Mouse (Mus musculus) adrenal gland (tissue): ENCODE results near the gene Thbs3.

Experiments used
- intact Hi-C: fragments of 180-260 bp; cut with DNase I; formaldehyde crosslinking; loops from one replicate; pipeline ENCODE4 v1.15.1; 2025
- microRNA-seq, 2 experiments: library from miRNA; unstranded; fragments of <30 nt; microRNA quantifications; one replicate each; pipeline ENCODE4; 2019

Gene Thbs3

GRCm38 (mm10) chr3:89250435-89251040 lies 35.6 kb downstream of the Thbs3 start:
- intact Hi-C loops: loop anchor here (1.0 kb wide), 2 partner anchors 29 to 32 kb away; no protein-coding TSS in a partner anchor

GRCm38 (mm10) chr3:89251365-89251895 lies 36.5 kb downstream of the Thbs3 start:
- intact Hi-C loops: loop anchor here (1.0 kb wide), 1 partner anchor 28 kb away; no protein-coding TSS in a partner anchor

- intact Hi-C loops: no loop called here
Measured at GRCm38 (mm10) chr3:89254994-89255393, 40.0 kb downstream of the Thbs3 start.

GRCm38 (mm10) chr3:89256177-89256576 lies 41.2 kb downstream of the Thbs3 start:
- intact Hi-C loops: no loop called here

GRCm38 (mm10) chr3:89259076-89259475 lies 44.1 kb downstream of the Thbs3 start, which contains the start of gene Dpm3:
Dpm3 (plus strand) TSS chr3:89259358.
- intact Hi-C loops: no loop called here

- intact Hi-C loops: no loop called here
Measured at GRCm38 (mm10) chr3:89260211-89260610, 45.2 kb downstream of the Thbs3 start.

GRCm38 (mm10) chr3:89262417-89262816 lies 47.4 kb downstream of the Thbs3 start:
- intact Hi-C loops: no loop called here

- intact Hi-C loops: no loop called here
Measured at GRCm38 (mm10) chr3:89266439-89266893, 51.5 kb downstream of the Thbs3 start.

- intact Hi-C loops: no loop called here
Measured at GRCm38 (mm10) chr3:89268916-89269315, 53.9 kb downstream of the Thbs3 start.

GRCm38 (mm10) chr3:89270051-89270755 lies 55.2 kb downstream of the Thbs3 start, which contains the start of gene Slc50a1:
Slc50a1 (minus strand) TSS chr3:89270570.
- intact Hi-C loops: no loop called here

GRCm38 (mm10) chr3:89270891-89271290 lies 55.9 kb downstream of the Thbs3 start:
- intact Hi-C loops: no loop called here

GRCm38 (mm10) chr3:89271760-89272159 lies 56.8 kb downstream of the Thbs3 start:
- intact Hi-C loops: no loop called here

- intact Hi-C loops: no loop called here
Measured at GRCm38 (mm10) chr3:89276061-89276460, 61.1 kb downstream of the Thbs3 start.

Small RNAs within 50 kb of the gene (microRNA-seq; reads per million reads assigned to microRNA genes)
- gene Mir92b: 54.2 to 69.1 reads per million in 2 experiments
